Mouse (Mus musculus) kidney, embryonic 16.5 days (tissue): Measurements from ENCODE around the gene Dnajc4. TPM values are rescaled to one million over a fixed set of nuclear protein-coding genes. Genes with fewer than 3 reads are reported as not detected.

Experiments
- ATAC-seq: fragments of 200-750 bp; cut with Nextera tagmentation; 2 replicates; pipeline ENCODE4 v1.8.0; 2017; ENCODE audit warnings: moderate TSS enrichment; ENCODE audit not compliant: low FRiP score, low TSS enrichment
- H3K27ac ChIP-seq: fragments of 300-500 bp; sonication (generic); 2 replicates; pipeline ENCODE4 v1.5.1; 2014; ENCODE audit warnings: low read length
- H3K27me3 ChIP-seq: fragments of 300-500 bp; sonication (generic); 2 replicates; pipeline ENCODE4 v1.6.1; 2014; ENCODE audit warnings: low read length, control low read depth, mixed read lengths; ENCODE audit not compliant: insufficient read depth
- H3K36me3 ChIP-seq: fragments of 300-500 bp; sonication (generic); 2 replicates; pipeline ENCODE4 v1.6.1; 2014; ENCODE audit warnings: low read length, control low read depth, mixed read lengths; ENCODE audit not compliant: insufficient read depth
- H3K4me1 ChIP-seq: fragments of 300-500 bp; sonication (generic); 2 replicates; pipeline ENCODE4 v1.6.1; 2014; ENCODE audit warnings: low read length, control low read depth, mixed read lengths; ENCODE audit not compliant: insufficient read depth
- H3K4me2 ChIP-seq: fragments of 300-500 bp; sonication (generic); replicated peaks from 2 replicates; pipeline ENCODE4 v1.6.1; 2014; ENCODE audit warnings: low read depth, low read length
- H3K4me3 ChIP-seq: fragments of 300-500 bp; sonication (generic); 2 replicates; pipeline ENCODE4 v1.5.1; 2014; ENCODE audit warnings: mild to moderate bottlenecking, low read length
- H3K9ac ChIP-seq: fragments of 300-500 bp; sonication (generic); replicated peaks from 2 replicates; pipeline ENCODE4 v1.6.1; 2014; ENCODE audit warnings: low read length
- H3K9me3 ChIP-seq: fragments of 300-500 bp; sonication (generic); 2 replicates; pipeline ENCODE4 v1.6.1; 2016; ENCODE audit warnings: low read length, control low read depth
- WGBS: fragments of 180-500 bp; shearing (Covaris S2); extraction: QIAGEN DNeasy Blood & Tissue Kit; methylation state at CpG from one replicate; pipeline ENCODE4 v1.1.7; 2014; 5-methylcytosine and 5-hydroxymethylcytosine counted together
- polyA plus RNA-seq: library from polyadenylated mRNA; unstranded; fragments of >200 nt; fragmentation: Nextera tagmentation; extraction: Ambion mirVana; gene quantifications from 2 replicates; pipeline ENCODE4 v1.2.1, GENCODE M21; 2015

The Dnajc4 gene
- polyA plus RNA-seq = 26.8 and 27.3 TPM in 2 replicates

- H3K36me3 ChIP-seq = peaks cover 3% of the 10 kb centered on the region; the same call in 1 of the 2 replicates
- 2% methylated on average over 37 of the region's 37 CpGs for WGBS
These were observed at the start of gene Dnajc4 for GRCm38 (mm10) chr19:6992011-6992858. Gene Dnajc4 (minus strand): TSS chr19:6992572.

DNA sequence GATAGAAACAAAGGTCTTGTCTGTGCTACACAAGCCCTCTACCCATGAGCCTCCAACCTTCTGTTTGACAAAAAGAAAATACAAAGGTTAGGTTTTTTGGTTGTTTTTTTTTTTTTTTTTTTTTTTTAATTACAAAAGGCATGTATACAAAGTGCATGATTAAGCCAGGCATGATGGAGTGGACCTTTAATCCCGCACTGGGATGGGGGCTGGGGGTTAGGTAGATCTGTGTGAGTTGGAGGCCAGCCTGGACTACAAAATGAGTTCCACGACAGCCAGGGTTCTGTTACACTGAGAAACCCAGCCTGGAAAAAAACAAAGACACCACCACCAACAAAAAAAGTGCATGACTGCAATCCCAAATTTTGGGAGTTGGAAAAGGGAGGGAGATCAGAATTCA lies 48.8 kb upstream of the Dnajc4 start:
- Histone ChIP-seq H3K36me3 (no peaks in the 10 kb centered on the region), H3K9ac (peak overlapping the region; percentile 81; the same call in 1 of the 2 replicates), H3K27ac (no peak overlapping the region), H3K4me2 (no peak overlapping the region; the same call in 1 of the 2 replicates), H3K9me3 (no peaks in the 10 kb centered on the region), H3K4me3 (peak overlapping the region; percentile 60; the same call in 1 of the 2 replicates), H3K27me3 (no peaks in the 10 kb centered on the region), H3K4me1 (peaks cover 19% of the 10 kb centered on the region; the same call in 1 of the 2 replicates)
- ATAC-seq = no peak
- WGBS = 90% methylated on average over 2 of the region's 2 CpGs

More at GRCm38 (mm10) chr19:6992011-6992858, at the start of gene Dnajc4:
- Histone ChIP-seq H3K27me3 (no peaks in the 10 kb centered on the region), H3K9ac (peak within 1 kb of the TSS; percentile 80), H3K9me3 (no peaks in the 10 kb centered on the region), H3K4me2 (peak within 1 kb of the TSS; percentile 99), H3K4me3 (peak within 1 kb of the TSS; percentile 67), H3K27ac (peak within 1 kb of the TSS; percentile 73), H3K4me1 (peaks cover 41% of the 10 kb centered on the region)
- ATAC-seq = peak; percentile 95

DNA sequence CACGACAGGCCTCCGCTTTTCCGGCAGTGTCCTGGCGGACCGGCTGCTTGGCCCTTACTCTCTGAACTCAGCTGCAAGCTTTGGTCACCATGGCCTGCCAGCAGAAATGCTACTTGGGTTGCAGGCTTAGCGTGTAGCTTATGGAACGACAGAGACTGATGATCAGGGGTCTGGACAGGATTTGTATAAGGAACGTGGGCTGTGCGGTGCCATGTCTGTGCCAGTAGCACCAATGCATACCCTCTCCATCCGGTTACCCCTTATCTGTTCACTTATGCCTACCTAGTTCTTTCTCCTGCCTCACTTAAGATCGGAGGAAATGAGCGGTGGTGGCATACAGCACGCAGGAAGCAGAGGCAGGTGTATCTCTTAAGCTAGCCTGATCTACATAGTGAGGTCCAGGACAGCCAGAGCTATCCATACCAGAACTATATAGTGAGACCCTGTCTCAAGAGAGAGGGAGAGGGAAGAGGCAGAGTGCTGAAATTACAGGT lies 48.3 kb upstream of the Dnajc4 start:
- peak overlapping the region; percentile 72 for H3K4me2 ChIP-seq
- H3K27me3 ChIP-seq = no peaks in the 10 kb centered on the region
- WGBS = 21% methylated on average over 13 of the region's 13 CpGs
- no peaks in the 10 kb centered on the region for H3K36me3 ChIP-seq
- peak overlapping the region; percentile 60 for H3K4me3 ChIP-seq
- peak overlapping the region; percentile 81 for H3K9ac ChIP-seq
- H3K4me1 ChIP-seq = peaks cover 19% of the 10 kb centered on the region; the same call in 1 of the 2 replicates
- no peaks in the 10 kb centered on the region for H3K9me3 ChIP-seq
- peak overlapping the region; percentile 91 for H3K27ac ChIP-seq
- peak; percentile 1 for ATAC-seq

- Histone ChIP-seq H3K4me2 (peak within 1 kb of the TSS; percentile 88), H3K36me3 (peaks cover 5% of the 10 kb centered on the region), H3K27ac (peak within 1 kb of the TSS; percentile 91), H3K27me3 (no peaks in the 10 kb centered on the region), H3K4me3 (peak within 1 kb of the TSS; percentile 94), H3K4me1 (peaks cover 19% of the 10 kb centered on the region; the same call in 1 of the 2 replicates), H3K9me3 (no peaks in the 10 kb centered on the region), H3K9ac (peak within 1 kb of the TSS; percentile 96)
- under 1% methylated on average over 49 of the region's 49 CpGs for WGBS
- peak; percentile 99 for ATAC-seq
These were observed 47.7 kb upstream of the Dnajc4 start, which contains the start of gene Stip1 for GRCm38 (mm10) chr19:7039841-7040636. Gene Stip1 (minus strand): TSS chr19:7039967.

DNA sequence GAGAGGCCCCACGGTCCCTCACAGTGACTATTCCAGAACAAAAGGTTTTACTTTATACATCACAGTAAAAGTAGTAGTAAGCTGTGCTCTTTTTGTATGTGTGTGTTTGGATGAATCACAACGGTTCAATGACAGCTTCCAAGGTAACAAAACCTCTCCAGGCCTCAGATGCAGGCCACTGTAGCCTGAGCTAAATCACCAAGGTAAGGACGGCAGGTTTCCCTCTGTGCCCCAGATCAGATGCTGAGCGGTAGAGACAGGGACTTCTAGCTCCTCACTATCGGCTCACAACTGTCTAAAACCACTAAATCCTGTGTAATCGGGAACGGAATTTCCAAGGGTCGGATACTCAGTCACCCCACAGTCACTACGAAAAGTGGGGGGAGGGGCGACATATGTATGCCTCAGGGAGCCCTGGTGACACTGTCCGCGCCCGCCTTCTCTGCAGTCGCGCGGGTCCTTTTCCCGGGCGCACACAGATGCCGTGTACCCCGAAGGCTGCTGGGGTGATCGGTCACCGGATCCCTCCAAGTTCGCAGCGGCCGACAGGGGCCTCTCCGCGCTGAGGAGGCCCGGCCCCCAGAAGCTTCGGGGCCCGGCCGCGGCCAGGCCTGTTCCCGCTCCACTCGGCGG lies 46.8 kb upstream of the Dnajc4 start:
- H3K4me2 ChIP-seq = peak overlapping the region; percentile 88
- under 1% methylated on average over 35 of the region's 35 CpGs for WGBS
- no peaks in the 10 kb centered on the region for H3K9me3 ChIP-seq
- H3K27ac ChIP-seq = peak overlapping the region; percentile 83
- peak overlapping the region; percentile 96 for H3K9ac ChIP-seq
- peaks cover 11% of the 10 kb centered on the region for H3K36me3 ChIP-seq
- H3K27me3 ChIP-seq = no peaks in the 10 kb centered on the region
- ATAC-seq = peak; percentile 8
- H3K4me3 ChIP-seq = peak overlapping the region; percentile 94
- peaks cover 19% of the 10 kb centered on the region; the same call in 1 of the 2 replicates for H3K4me1 ChIP-seq

DNA sequence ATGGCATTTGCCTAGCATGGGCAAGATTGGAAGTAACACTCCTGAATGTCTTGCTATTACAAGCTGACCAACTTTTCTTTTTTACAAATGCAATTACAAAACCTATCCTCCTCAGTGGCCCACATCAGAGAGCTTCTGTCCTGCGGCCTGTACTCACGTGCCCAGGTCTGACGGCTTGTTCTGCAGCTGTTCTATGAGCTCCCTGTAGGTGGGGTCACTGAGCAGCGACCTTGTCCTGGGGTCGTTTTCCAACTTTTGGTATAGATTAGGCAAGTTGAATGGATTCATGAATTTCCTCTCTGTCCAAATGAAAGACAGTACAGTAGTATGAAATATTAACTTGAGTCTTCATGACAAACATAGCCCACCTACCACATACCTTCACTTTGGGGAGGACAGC lies 41.6 kb upstream of the Dnajc4 start:
- H3K27ac ChIP-seq = no peak overlapping the region
- no peak overlapping the region for H3K4me2 ChIP-seq
- ATAC-seq = no peak
- peaks cover 12% of the 10 kb centered on the region; the same call in 1 of the 2 replicates for H3K4me1 ChIP-seq
- H3K4me3 ChIP-seq = no peak overlapping the region
- H3K9me3 ChIP-seq = no peaks in the 10 kb centered on the region
- 92% methylated on average over 5 of the region's 5 CpGs for WGBS
- peaks cover 57% of the 10 kb centered on the region for H3K36me3 ChIP-seq
- no peak overlapping the region for H3K9ac ChIP-seq
- no peaks in the 10 kb centered on the region for H3K27me3 ChIP-seq

GRCm38 (mm10) chr19:7029531-7029930 lies 37.2 kb upstream of the Dnajc4 start:
- no peaks in the 10 kb centered on the region for H3K9me3 ChIP-seq
- no peaks in the 10 kb centered on the region for H3K27me3 ChIP-seq
- WGBS = 96% methylated on average over 5 of the region's 5 CpGs
- H3K36me3 ChIP-seq = peaks cover 90% of the 10 kb centered on the region
- no peak overlapping the region for H3K27ac ChIP-seq
- no peak for ATAC-seq
- no peak overlapping the region for H3K4me3 ChIP-seq
- no peaks in the 10 kb centered on the region for H3K4me1 ChIP-seq
- no peak overlapping the region for H3K4me2 ChIP-seq
- no peak overlapping the region for H3K9ac ChIP-seq

GRCm38 (mm10) chr19:7020224-7020641 lies 27.9 kb upstream of the Dnajc4 start:
- Histone ChIP-seq H3K36me3 (peaks cover 51% of the 10 kb centered on the region), H3K4me3 (no peak overlapping the region), H3K4me2 (no peak overlapping the region), H3K27ac (no peak overlapping the region; the same call in 1 of the 2 replicates), H3K27me3 (no peaks in the 10 kb centered on the region), H3K9me3 (no peaks in the 10 kb centered on the region), H3K4me1 (no peaks in the 10 kb centered on the region), H3K9ac (no peak overlapping the region)
- WGBS = 43% methylated on average over 3 of the region's 3 CpGs
- ATAC-seq = peak; percentile 57; the same call in 1 of the 2 replicates

GRCm38 (mm10) chr19:7019191-7019590 lies 26.8 kb upstream of the Dnajc4 start, which contains the start of gene Fermt3:
Gene Fermt3 (minus strand): TSS chr19:7019469.
- peaks cover 41% of the 10 kb centered on the region for H3K36me3 ChIP-seq
- WGBS = 74% methylated on average over 5 of the region's 5 CpGs
- no peaks in the 10 kb centered on the region for H3K4me1 ChIP-seq
- no peak within 1 kb of the TSS for H3K4me3 ChIP-seq
- no peaks in the 10 kb centered on the region for H3K27me3 ChIP-seq
- no peak for ATAC-seq
- no peak within 1 kb of the TSS; the same call in 1 of the 2 replicates for H3K27ac ChIP-seq
- no peak within 1 kb of the TSS for H3K4me2 ChIP-seq
- no peak within 1 kb of the TSS for H3K9ac ChIP-seq
- no peaks in the 10 kb centered on the region for H3K9me3 ChIP-seq
